Mouse (Mus musculus) olfactory bulb, adult 2 months (tissue): ENCODE data around the gene Lrrc8e.

Experiments
- CTCF ChIP-seq: fragments of 200-500 bp; IDR thresholded peaks from 2 replicates; pipeline ENCODE4 v1.5.1; 2012; ENCODE audit warnings: low read depth, mild to moderate bottlenecking, low read length, moderate library complexity; ENCODE audit not compliant: insufficient read depth
- POLR2A ChIP-seq: fragments of 200-500 bp; IDR thresholded peaks from 2 replicates; pipeline ENCODE4 v1.6.1; 2012; ENCODE audit warnings: mild to moderate bottlenecking, low read depth, low read length, moderate library complexity; ENCODE audit not compliant: insufficient read depth

DNA sequence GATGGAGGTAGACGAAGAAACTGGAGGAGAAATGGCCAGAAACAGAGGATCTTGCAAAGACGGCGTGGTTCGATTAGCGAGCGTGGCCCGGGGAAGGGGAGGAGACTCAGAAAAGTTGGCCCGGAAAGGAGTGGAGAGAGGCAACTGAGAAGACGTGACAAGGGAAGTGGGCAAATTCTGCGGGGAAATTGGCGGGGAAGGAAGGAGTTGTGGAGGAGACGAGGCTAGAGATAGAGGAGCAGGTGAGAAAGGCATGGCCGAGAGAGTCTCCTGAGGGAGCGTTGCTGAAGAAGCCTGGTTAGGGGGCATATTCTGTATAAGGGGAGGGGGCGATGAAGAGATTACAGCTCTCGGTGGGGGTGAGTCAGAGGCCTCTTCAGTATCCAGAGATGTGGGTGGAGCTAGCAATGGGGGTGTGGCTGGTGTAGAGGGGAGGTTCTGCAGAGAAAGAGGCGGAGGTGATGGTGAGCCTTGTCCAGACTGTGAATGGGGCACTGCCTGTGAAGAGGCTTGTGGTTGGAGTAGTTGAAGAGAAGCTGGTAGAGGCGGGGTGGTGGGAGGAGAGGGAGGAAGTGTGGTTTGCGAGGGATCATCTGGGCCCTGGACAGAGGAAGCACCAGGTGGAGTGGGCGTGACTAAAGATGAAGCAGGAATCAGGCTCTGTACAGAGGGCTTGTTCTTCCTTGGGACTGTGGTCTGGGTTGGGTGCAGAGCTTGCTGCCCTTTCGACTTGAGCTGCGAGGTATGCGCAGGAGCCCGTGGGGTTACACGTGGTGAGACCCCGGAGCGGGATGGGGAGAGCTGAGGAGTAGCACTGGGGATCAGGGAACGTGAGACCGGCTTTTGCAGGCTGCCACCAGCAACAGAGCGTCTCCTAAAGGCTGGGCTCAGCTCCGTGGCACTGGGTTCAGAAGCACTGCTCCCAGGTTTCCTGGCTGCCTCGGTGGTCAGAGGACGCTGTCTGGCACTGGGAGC is 12.3 kb upstream of the Lrrc8e start:
- no peak for TF ChIP-seq CTCF
- no peak for TF ChIP-seq POLR2A
